Mouse (Mus musculus): ENCODE measurements around the gene Adprm.
"Not testable (repeated sequence)": the region's sequence is repeated elsewhere in the genome, so short reads cannot be mapped to it uniquely, and the experiment has no call there.

Adprm gene

DNA sequence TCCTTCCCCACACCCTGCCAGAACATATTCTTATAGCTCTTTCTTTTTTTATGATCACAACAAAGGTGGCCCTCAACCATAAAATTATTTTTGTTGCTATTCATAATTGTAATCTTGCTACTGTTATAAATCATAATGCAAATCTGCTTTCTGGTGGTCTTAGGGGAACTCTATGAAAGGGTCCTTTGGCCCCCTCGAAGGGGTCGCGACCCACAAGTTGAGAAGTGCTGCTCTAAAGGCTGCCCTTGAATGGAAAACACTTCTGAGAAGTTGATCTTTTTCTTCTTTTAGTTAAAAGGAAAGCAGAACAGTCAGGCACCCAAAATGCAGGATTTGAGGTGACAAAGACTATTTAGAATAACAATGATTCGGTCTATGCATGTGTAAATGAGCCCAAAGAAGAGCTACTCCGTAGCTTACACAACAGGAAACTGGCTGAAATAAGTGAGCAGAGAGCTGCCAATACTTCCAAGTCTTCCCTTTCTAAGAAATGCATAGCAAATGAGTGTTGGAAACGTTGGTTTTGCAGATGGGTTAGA lies 28.5 kb downstream of the Adprm start:
- ATAC-seq (ENCODE audit: low TSS enrichment) = no peak

DNA sequence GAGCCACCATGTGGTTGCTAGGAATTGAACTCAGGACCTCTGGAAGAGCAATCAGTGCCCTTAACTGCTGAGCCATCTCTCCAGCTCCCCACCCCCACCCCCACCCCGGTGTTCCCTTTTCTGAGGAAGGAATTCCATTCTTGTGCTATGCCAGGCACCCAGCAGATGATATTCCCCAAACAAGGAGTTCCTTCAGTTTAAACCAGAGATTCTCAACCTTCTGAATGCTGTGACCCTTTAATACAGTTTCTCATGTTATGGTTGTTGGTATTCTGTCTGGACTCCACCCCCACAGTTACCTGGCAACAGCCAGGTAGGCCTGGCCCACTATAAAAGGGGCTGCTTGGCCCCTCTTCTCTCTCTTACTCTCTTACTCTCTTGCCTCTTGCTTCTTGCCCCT lies 29.2 kb downstream of the Adprm start:
- not testable (repeated sequence) for ATAC-seq (ENCODE audit: low TSS enrichment)

DNA sequence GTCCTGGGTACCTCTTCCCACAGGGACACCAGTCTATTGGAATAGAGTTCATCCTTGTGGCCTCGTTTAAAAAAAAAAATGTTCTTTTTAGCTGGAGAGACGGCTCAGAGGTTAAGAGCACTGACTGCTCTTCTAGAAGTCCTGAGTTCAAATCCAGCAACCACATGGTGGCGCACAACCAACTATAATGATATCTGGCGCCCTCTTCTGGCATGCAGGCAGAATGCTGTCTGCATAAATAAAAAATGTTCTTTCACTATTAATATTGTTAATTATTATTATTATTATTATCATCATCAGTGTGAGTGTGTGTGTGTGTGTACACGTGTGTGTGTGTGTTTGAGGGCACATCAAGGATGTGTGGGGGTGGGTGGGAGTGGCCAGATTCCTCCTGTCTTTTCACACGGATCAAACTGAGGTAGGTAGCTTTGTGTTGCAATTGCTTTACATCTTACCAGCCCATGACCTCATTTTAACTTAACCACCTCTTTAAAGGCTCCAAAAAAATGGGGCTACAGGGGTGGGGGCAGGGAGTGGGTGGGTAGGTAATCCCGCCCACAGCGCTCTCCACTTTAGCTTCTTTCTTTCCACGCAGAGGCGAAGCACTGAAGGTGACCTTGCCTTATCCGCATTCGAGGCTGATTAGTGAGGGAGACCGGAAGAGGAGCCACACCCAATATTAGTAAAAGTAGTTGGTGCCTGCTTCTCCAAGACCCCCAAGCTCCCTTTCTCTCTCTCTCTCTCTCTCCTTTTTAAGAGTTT lies 29.9 kb downstream of the Adprm start:
- no peak for ATAC-seq (ENCODE audit: low TSS enrichment)

DNA sequence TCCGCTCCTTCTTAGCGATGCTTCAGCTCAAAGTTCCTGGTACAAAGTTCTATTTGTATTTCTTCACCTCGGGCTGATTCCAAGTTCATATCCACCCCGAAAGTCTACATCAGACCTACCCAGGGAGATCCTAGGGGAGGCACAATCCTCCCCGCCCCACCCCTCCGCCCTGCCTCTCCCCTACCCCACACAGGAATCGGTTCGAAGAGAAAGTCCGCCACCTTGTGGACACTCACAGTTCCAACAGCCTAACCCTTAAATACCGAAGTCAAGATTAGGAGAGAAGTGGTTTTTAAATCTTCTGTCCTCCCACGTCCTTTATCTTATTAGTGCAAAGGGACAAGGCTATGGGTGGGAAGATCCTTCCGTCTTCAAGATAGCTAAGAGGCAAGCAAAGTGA lies 31.4 kb downstream of the Adprm start:
- 0 out of 2 replicates have a peak, but pooled peaks have one; percentile 56 for ATAC-seq (ENCODE audit: low TSS enrichment)

DNA sequence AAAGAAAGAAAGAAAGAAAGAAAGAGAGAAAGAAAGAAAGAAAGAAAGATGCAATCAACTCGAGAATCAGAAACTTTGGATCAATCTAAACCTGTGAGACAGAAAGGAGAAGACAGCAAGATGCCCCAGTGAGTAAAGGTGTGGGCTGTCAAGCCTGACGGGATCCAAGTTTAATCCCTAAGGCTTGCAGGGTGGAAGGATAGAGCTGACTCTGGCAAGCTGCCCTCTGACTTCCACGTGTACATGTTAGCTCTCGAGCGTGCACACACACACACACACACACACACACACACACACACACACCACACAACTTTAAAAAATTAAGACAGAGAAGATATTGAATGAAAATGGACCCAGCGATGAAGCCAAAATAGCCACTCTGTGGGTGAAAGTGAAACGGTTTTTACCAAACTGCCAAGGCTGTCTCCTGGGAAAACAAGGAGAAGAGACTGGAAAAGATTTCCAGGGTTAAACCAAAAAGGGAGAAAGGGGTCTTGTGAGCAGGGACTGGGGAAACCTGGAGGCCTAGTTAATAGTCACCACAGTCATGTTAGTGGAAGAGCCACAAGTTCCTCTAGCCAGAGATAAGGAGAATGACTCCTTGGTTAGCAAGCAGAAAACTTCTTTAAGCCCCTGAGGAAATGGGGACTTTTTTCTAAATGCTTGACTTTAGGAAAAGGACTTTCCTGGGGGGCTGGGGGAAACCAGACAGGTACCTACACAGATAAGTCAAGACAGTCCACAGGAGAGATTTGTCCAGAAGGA lies 32.5 kb downstream of the Adprm start:
- ATAC-seq (ENCODE audit: low TSS enrichment) = no peak

DNA sequence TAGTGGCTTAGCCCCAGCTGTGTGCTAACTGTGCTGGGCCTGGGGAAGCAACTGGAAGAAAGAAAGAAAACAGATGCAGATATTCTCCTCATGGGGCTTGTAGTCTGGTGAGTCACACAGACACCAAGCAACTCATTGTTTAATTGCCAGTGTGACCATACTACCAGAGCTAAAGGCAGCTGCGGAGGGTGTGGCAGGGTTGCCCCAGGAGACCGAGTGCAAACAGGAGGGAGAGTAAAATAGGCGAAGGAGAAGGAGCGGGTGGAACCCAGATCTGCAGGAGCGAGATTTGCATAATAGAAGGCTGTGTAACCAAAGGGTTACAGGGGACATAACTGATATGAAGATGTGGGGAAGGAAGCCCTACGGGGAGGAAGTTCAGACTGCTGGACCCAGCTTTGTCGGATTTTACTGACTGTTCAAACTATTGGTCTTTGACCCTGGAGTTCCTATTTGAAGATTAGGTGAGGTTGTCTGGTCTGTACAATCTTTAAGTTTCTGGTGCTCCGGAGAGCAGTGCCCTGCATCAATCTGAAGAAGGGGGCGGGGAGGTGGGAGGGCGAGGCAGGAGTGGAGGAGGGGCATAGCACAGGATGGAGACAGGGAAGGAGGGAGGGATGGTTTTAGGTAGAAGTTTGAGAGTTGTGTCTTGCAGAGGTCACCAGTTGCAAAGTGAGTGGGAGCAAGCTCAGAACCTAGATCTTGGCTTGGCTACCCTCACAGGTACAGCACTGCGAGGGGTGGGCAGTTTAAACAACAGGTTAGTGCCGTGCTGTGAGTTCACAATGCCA lies 34.4 kb downstream of the Adprm start:
- no peak for ATAC-seq (ENCODE audit: low TSS enrichment)

DNA sequence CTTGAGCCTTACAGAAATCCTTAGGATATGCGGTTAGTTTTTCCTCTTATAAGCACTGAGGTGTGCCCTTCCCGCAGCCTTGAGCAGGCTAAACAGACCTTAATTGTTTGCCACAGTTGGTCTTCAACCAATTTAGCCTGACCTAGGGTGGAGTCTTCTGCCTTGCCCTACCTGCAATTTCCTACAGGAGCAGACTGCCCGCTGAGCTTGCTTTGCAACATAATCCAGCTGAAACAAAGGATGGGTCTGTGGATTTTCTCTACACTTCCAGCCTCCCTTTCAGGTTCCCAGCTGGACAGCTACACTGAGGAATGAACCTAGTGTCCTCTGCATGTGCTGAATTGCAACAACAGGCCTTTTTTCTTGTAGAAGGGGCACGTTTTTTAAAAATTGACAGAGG lies 40.8 kb downstream of the Adprm start:
- no peak for ATAC-seq (ENCODE audit: low TSS enrichment)

DNA sequence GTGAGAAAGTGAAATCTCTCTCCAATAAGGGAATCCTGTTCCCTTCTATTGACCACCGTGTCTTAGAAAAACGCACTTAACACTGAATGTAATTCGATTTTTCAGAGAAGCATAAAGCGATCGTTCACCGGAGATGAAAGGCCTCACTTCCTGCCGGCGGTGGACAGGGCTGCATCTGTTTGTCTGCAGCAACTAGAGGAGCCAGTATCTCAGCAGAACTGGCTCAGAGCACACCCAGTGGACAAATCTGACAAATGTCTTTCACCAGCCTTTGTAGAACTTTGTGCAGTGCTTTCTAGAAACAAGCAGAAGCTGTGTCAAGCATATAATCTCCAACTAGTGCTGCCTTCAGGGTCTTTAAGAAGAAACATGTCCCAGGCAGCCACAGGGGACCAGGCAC lies 42.0 kb downstream of the Adprm start:
- peak; percentile 97 for ATAC-seq (ENCODE audit: low TSS enrichment)

DNA sequence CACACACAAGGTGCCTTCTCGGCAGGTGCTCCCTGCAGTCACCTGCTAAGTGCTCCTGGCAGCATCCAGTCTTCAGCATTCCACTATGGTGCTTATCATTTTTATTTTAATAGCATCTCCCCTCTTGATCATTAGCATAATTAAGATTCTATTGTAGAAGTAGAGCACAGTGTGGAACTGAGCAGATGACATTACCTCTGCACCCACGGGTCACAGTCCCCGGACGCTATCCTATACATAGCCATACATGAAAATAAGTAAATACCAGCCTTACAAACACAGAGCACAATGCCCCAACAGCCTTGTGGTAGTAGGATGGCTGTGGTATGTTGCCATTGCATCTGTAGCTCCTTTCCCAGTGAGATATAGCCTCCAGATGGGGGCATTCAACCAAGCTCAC lies 43.9 kb downstream of the Adprm start:
- no peak for ATAC-seq (ENCODE audit: low TSS enrichment)

DNA sequence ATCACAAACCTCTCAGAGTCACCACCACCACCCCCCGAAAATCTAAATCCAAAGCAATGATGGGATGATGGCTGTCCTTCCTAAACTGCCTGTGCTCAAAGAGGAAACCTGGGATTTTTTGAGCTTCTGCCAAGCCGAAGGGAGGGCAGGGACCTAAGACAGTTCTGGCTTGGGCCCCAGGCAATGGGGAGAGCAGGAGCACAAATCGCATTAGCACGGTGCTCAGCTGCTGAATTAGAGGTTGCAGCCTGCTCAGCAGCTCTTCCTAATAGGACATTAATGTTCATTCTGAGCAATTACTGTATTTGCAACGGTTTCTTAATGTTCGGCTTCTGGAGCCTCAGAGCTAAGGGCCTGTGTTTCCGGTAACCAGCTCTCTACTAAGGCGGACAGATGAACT lies 44.4 kb downstream of the Adprm start:
- no peak for ATAC-seq (ENCODE audit: low TSS enrichment)

DNA sequence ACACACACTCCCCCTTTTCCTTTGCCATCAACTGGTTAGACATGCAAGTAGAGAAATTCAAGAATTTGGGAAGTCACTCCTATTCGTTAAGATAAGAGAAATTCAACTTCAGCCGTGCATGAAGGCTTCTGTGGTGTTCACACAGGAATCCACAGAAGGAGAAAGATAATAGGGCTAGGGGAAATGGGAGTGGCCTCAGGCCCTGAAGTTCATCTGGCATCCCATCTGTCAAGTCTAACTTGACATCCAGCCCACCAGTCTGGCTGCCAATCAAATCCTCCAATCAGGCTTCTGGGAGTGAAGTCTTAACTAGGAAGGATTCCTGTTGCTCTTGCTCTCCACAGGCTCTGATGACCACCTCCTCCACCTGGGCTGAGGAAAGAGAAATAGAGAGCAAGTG lies 49.5 kb downstream of the Adprm start:
- no peak for ATAC-seq (ENCODE audit: low TSS enrichment)

DNA sequence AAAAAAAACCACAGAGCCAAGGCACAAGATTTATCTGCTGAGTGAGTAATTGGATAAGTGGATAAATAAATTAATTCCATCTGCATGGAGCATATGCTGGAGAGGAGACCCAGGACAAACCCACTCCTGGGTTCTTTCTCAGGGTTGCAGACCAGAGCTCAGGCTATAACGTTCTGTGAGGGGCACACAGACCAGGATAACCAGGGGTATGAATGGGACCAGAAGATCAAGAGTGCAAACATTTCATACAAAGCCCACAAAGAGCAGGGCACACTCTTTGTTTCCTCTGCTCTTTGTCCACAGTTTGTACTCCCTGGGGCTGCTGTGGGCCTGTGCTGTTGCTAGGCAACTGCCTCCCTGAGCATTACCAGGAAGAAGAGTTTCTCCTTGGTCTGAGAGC lies 50.7 kb downstream of the Adprm start:
- ATAC-seq (ENCODE audit: low TSS enrichment) = no peak

DNA sequence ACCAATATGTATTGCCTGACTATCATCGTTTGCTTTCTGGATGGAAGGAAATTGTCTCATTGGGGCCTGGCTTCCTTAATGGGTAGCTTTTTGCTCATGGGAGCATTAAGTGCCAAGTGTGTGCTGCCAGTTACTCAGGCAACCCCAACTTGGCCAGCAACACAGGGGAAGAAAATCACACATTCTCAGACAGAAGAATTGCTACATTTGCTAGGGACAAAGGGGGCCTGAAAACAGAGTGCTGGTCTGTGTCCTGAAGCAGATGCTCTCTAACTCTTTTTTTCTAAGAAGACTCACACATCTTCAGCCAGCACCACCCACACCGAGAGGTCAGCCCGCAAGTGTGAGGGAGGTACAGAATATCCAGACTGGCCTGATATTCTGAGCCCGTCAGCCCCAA lies 51.7 kb downstream of the Adprm start:
- ATAC-seq (ENCODE audit: low TSS enrichment) = peak; percentile 16; the same call in 1 of the 2 replicates

DNA sequence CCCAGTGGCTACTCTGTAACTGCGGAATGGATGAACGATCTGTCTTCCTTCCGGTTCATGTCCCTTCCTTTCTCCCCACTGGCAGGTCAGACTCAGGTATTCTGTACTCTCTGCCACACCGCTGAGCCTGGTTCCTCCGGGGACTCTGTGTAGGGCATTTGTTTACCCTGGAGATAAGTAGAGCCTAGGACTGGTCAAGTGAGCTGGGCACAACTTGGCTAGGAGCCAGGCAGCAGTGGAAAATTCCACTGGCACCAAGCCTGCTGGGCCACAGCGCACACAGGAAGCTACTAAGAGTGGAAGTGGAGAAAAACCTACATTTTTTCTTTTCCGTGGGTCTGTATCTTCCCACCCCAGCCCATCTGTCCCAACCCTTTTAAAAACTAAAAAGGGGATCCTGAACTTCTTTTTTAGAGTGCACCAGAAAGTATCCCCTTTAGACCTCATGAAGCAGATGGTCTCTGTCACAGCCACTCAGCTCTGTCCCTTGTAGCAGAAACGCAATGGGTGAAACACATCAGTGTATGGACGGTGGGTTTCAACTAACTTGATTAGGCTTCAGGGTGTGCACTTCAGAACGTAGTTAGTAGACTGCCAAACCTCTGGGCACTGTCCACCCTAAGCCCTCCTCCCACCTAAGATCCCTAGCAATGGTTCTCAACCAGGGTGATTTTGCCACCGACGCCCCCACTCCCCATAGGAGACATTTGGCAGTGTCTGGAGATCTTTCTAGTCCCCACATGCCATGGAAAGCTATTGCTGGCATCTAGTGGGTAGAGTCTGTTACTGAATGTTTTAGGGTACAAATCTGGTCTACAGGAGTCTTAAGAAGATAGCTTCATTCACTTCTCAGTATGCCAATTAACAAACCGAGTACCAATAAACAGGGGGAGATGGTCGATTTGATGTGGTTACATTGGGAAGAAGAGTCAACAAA lies 53.7 kb downstream of the Adprm start:
- ATAC-seq (ENCODE audit: low TSS enrichment) = peak; percentile 78

DNA sequence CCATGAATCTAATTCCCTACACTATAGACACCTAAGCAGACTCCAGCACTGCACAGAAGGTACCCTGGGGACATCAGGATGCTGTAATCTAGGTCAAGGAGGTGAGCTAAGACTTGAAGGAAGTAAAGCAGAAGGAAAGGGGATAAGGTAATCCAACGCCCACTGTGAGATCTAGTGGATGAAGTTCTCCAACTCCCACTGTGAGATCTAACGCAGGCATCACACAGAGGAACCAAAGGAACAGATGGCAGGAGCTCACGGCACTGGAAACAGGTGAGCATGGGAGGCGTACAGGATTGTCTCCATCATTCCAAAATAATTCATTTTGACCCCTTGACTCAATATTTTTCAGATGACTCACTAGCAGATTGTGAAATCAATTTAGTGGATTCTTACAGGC lies 55.9 kb downstream of the Adprm start:
- ATAC-seq (ENCODE audit: low TSS enrichment) = no peak

DNA sequence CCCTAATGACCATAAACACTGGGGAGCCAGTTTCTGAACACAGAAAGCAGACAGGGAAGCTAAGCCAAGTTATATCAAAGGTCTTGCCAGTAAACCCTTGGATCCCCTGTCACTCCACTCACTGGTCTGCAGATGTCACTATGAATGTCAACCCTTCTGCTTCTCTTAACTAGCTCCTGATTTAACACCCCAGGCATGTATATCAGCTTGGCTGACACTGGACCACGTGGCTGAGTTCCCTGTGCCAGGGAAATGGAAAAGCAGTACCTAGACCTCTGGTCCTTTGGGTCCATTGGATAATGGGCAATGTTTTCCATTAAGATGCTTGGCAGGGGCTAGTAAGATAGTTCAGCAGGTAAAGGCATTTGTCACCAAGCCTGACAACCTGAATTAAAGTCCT lies 58.7 kb downstream of the Adprm start:
- no peak for ATAC-seq (ENCODE audit: low TSS enrichment)

DNA sequence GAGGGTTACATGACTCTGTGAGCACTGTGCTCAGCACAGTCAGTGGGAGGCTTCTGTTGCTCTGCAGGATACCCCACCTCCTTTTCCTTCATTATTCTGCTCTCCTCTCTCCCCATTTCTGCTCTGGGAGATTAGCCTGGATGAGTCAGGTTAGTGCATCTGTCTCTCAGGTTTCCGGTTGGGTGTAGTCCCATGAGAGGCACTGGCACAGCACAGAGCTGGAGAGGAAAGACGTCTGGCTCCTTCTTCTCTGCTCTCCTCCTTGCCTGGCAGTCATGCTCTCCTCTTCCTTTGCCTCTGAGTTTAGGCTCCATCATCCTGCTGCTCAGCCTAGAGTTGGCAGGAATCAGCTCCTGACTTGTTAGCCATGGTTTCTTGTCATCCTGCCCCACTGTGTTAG lies 60.2 kb downstream of the Adprm start:
- ATAC-seq (ENCODE audit: low TSS enrichment) = peak; percentile 94

All from frontal cortex, adult (tissue).